Comparison of ENCODE assay signal across 13 mouse cellular contexts in the genomic region with DNA sequence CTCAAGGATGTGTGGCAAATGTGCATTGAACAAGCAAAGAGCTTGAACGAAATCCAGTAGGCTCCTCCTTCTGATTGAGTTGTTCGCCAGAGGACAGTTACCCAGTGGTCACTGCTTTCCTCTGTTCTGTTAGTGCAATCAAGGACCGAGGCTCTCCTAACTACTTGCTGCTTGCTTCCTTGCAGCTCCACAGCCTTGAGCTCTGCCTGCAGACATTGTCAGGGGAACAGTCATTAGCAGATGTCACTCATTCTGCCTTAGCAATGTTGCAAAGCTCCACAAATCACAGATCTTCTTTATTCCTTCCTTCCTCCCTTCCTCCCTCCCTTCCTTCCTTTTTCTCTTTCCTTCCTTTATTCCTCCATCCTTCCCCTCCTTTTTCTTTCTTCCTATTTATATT.
"Had no signal": no experiment of that assay in that cellular context is flagged by ENCODE, and none has a peak within 500 bp of the region (broad histone marks: within the 10 kb centered on the region; RNA-seq: fewer than 3 reads in every experiment).

No protein-coding gene starts in this region.

- H3K4me3 ChIP-seq: limb, embryonic 12.5 days; liver, embryonic 13.5 days; midbrain, embryonic 12.5 days; stomach, embryonic 15.5 days had no signal

- H3K4me2 ChIP-seq: limb, embryonic 12.5 days; liver, embryonic 13.5 days; midbrain, embryonic 12.5 days; stomach, embryonic 15.5 days had no signal

- H3K27me3 ChIP-seq: limb, embryonic 12.5 days; liver, embryonic 13.5 days; midbrain, embryonic 12.5 days; stomach, embryonic 15.5 days had no signal

- H3K27ac ChIP-seq: limb, embryonic 12.5 days; liver, embryonic 13.5 days; midbrain, embryonic 12.5 days; stomach, embryonic 15.5 days had no signal

- H3K9ac ChIP-seq: limb, embryonic 12.5 days; liver, embryonic 13.5 days; liver, postnatal 0 days; midbrain, embryonic 12.5 days; stomach, embryonic 15.5 days had no signal

- DNase-seq: kidney, adult 8-10 months; kidney, postnatal 25 days; layer of hippocampus, postnatal 36 days; liver; liver, embryonic 13.5 days; liver, postnatal 0 days; lung, postnatal 36 days; right cerebral cortex, postnatal 14 days; thymus, adult 2 months; thymus, postnatal 25 days had no signal

- ATAC-seq: liver, postnatal 0 days had no signal

- H3K36me3 ChIP-seq: limb, embryonic 12.5 days; liver, embryonic 13.5 days; midbrain, embryonic 12.5 days; stomach, embryonic 15.5 days had no signal

- H3K9me3 ChIP-seq: limb, embryonic 12.5 days; liver, embryonic 13.5 days; midbrain, embryonic 12.5 days; stomach, embryonic 15.5 days had no signal

- H3K4me1 ChIP-seq: limb, embryonic 12.5 days; liver, embryonic 13.5 days; stomach, embryonic 15.5 days had no signal
